ENCODE assay signal across 28 mouse cellular contexts in genomic region chr13:70348965-70349364, GRCm38 (mm10).
"Had no signal": no experiment of that assay in that cellular context is flagged by ENCODE, and none has a peak within 500 bp of the region (broad histone marks: within the 10 kb centered on the region; RNA-seq: fewer than 3 reads in every experiment).

No protein-coding gene starts in this region.

- H3K4me3 ChIP-seq: embryonic facial prominence, embryonic 10.5 days; embryonic facial prominence, embryonic 12.5 days; embryonic facial prominence, embryonic 13.5 days; embryonic facial prominence, embryonic 15.5 days; erythroblast, embryonic 14.5 days; forebrain, embryonic 10.5 days; forebrain, embryonic 12.5 days; forebrain, embryonic 13.5 days; forebrain, embryonic 15.5 days; gastrocnemius, adult 2 months had no signal

- H3K4me2 ChIP-seq: embryonic facial prominence, embryonic 12.5 days; embryonic facial prominence, embryonic 13.5 days; embryonic facial prominence, embryonic 15.5 days; forebrain, embryonic 12.5 days; forebrain, embryonic 13.5 days; forebrain, embryonic 15.5 days had no signal

- H3K4me1 ChIP-seq: embryonic facial prominence, embryonic 12.5 days; embryonic facial prominence, embryonic 13.5 days; embryonic facial prominence, embryonic 15.5 days; forebrain, embryonic 13.5 days; forebrain, embryonic 15.5 days had no signal

- ATAC-seq: forebrain, embryonic 13.5 days; forebrain, embryonic 14.5 days; forebrain, embryonic 15.5 days; forebrain, embryonic 16.5 days; forebrain, postnatal 0 days had no signal

- H3K9me3 ChIP-seq: embryonic facial prominence, embryonic 10.5 days; embryonic facial prominence, embryonic 12.5 days; embryonic facial prominence, embryonic 13.5 days; embryonic facial prominence, embryonic 15.5 days; forebrain, embryonic 13.5 days; forebrain, embryonic 15.5 days had no signal

- H3K9ac ChIP-seq: embryonic facial prominence, embryonic 12.5 days; embryonic facial prominence, embryonic 13.5 days; embryonic facial prominence, embryonic 15.5 days; forebrain, embryonic 12.5 days; forebrain, embryonic 13.5 days; forebrain, embryonic 15.5 days; forebrain, postnatal 0 days had no signal

- H3K27ac ChIP-seq: embryonic facial prominence, embryonic 12.5 days; embryonic facial prominence, embryonic 13.5 days; embryonic facial prominence, embryonic 15.5 days; forebrain, embryonic 10.5 days; forebrain, embryonic 12.5 days; forebrain, embryonic 13.5 days; forebrain, embryonic 15.5 days; gastrocnemius, adult 2 months had no signal

- H3K27me3 ChIP-seq: embryonic facial prominence, embryonic 12.5 days; embryonic facial prominence, embryonic 13.5 days; embryonic facial prominence, embryonic 15.5 days; forebrain, embryonic 12.5 days; forebrain, embryonic 13.5 days; forebrain, embryonic 15.5 days had no signal

- H3K36me3 ChIP-seq: embryonic facial prominence, embryonic 10.5 days; embryonic facial prominence, embryonic 12.5 days; embryonic facial prominence, embryonic 13.5 days; embryonic facial prominence, embryonic 15.5 days; forebrain, embryonic 10.5 days; forebrain, embryonic 12.5 days; forebrain, embryonic 15.5 days had no signal

- DNase-seq: cerebellum, adult 18-20 months; cerebellum, adult 2 months; cerebellum, adult 8-10 months; cerebellum, adult 9-10 months; cerebellum, adult 9-11 months; cerebellum, postnatal 10 days; cerebellum, postnatal 14 days; cerebellum, postnatal 25 days; cerebellum, postnatal 36 days; embryo, embryonic 11 days; forebrain, postnatal 0 days; gastrocnemius, adult 2 months; gastrocnemius, postnatal 10 days; gastrocnemius, postnatal 14 days; gastrocnemius, postnatal 25 days; gastrocnemius, postnatal 36 days; heart, adult 11 months had no signal
